Mouse (Mus musculus) inflammation-experienced regulatory T-cells, adult 6 months (primary cell): Measurements from ENCODE around the gene G0s2. TPM values are rescaled to one million over a fixed set of nuclear protein-coding genes. Genes with fewer than 3 reads are reported as not detected.

ENCODE experiments used
- ATAC-seq: one replicate; pipeline ENCODE4 v1.8.0; 2017
- polyA plus RNA-seq, 3 experiments: library from polyadenylated mRNA; unstranded; fragments of 100-300 nt; shearing (Covaris generic); gene quantifications; one replicate each; pipeline ENCODE4 v1.2.1; 2017

The G0s2 gene
- polyA plus RNA-seq, 3 experiments from 2014 or later, result 0.79 TPM; not detected in 2

- ATAC-seq, result no peak
These were observed 21.6 kb downstream of the G0s2 start for GRCm38 (mm10) chr1:193251386-193251785.

GRCm38 (mm10) chr1:193250026-193250425 is 23.0 kb downstream of the G0s2 start:
- ATAC-seq, result no peak

- no peak for ATAC-seq
These were observed 28.8 kb downstream of the G0s2 start for GRCm38 (mm10) chr1:193244235-193244634.

GRCm38 (mm10) chr1:193243571-193244193 is 29.3 kb downstream of the G0s2 start:
- ATAC-seq, result no peak

GRCm38 (mm10) chr1:193242863-193243262 is 30.2 kb downstream of the G0s2 start:
- peak; percentile 21 for ATAC-seq

- no peak for ATAC-seq
These were observed 30.8 kb downstream of the G0s2 start for GRCm38 (mm10) chr1:193242238-193242637.

GRCm38 (mm10) chr1:193241436-193241835 is 31.6 kb downstream of the G0s2 start:
- no peak for ATAC-seq

- no peak for ATAC-seq
These were observed 34.6 kb downstream of the G0s2 start for GRCm38 (mm10) chr1:193238426-193238825.

GRCm38 (mm10) chr1:193234930-193235329 is 38.1 kb downstream of the G0s2 start:
- no peak for ATAC-seq

- no peak for ATAC-seq
These were observed 38.8 kb downstream of the G0s2 start for GRCm38 (mm10) chr1:193234130-193234645.

GRCm38 (mm10) chr1:193232732-193233131 is 40.3 kb downstream of the G0s2 start:
- ATAC-seq, result no peak

GRCm38 (mm10) chr1:193230935-193231334 is 42.1 kb downstream of the G0s2 start:
- peak; percentile 60 for ATAC-seq

- ATAC-seq, result no peak
These were observed 42.5 kb downstream of the G0s2 start for GRCm38 (mm10) chr1:193230531-193230930.

GRCm38 (mm10) chr1:193229570-193229969 is 43.4 kb downstream of the G0s2 start:
- ATAC-seq, result no peak

GRCm38 (mm10) chr1:193227537-193227936 is 45.5 kb downstream of the G0s2 start:
- ATAC-seq, result no peak

GRCm38 (mm10) chr1:193226724-193227522 is 46.1 kb downstream of the G0s2 start:
- no peak for ATAC-seq

- ATAC-seq, result peak; percentile 72
These were observed 46.9 kb downstream of the G0s2 start for GRCm38 (mm10) chr1:193226114-193226513.

- ATAC-seq, result peak; percentile 19
These were observed 47.5 kb downstream of the G0s2 start for GRCm38 (mm10) chr1:193225531-193225930.

Other genes starting within 250 kb of the G0s2 start
- not detected for gene Syt14, start 237.4 kb downstream of the G0s2 start, polyA plus RNA-seq
- gene Diexf, start 142.9 kb downstream of the G0s2 start, polyA plus RNA-seq, result 10 to 100 TPM in 2 of 3 experiments, 1 to 10 TPM in 1; 5.0 to 15.1 (median 10.5) TPM
- 1 to 10 TPM; 3.9 to 6.5 (median 5.1) TPM for gene Irf6, start 120.1 kb downstream of the G0s2 start, polyA plus RNA-seq
- 10 to 100 TPM in 2 of 3 experiments, 1 to 10 TPM in 1; 8.2 to 16.0 (median 15.3) TPM for gene A130010J15Rik, start 105.2 kb downstream of the G0s2 start, polyA plus RNA-seq
- gene Traf3ip3, start 71.5 kb downstream of the G0s2 start, polyA plus RNA-seq, result 100 to 1,000 TPM; 208 to 375 (median 335) TPM
- 10 to 100 TPM; 16.6 to 23.0 (median 20.6) TPM for gene Lamb3, start 65.5 kb downstream of the G0s2 start, polyA plus RNA-seq
- 100 to 1,000 TPM; 137 to 252 (median 149) TPM for gene Hsd11b1, start 9.1 kb downstream of the G0s2 start, polyA plus RNA-seq
- not detected for gene Camk1g, start 97.1 kb upstream of the G0s2 start, polyA plus RNA-seq